In the genomic region with DNA sequence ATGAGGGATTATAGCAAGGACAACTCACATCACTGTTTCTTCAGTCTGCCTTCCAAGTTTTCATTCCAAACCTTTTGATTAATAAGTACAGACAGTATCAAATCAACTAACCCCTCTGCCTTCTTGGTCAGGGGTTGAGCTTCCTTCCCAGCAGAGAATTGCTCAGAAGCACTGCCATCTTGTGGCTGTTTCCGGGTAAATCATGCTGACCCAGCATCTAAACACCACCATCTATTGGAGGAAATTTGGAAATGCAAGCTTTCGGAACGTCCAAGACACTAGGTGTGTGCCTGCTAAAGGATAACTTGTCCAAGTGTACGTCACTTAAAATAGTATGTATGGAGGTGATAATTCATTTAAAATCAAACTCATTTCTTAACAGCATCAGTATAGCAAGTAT, we compare ENCODE assay signal across 8 mouse cellular contexts.
DNase-seq lines count a peak whose midpoint lies in the region; ATAC-seq lines count a peak whose summit lies in the region.

No protein-coding gene starts in this region.

- peak; percentile 67 to 81 for ATAC-seq in hematopoietic stem cell, adult 5-6 weeks (replicated peaks in 1 of 2; ENCODE audit: insufficient read depth in 1 of 2, low FRiP score in 2 of 2, low TSS enrichment in 1 of 2, low read depth in 1 of 2, poor library complexity in 2 of 2, severe bottlenecking in 2 of 2)
- ATAC-seq in megakaryocyte, adult 5-6 weeks (ENCODE audit: poor library complexity, severe bottlenecking) = peak; percentile 64

- peak; percentile 39 to 84 for DNase-seq in adrenal gland, adult (ENCODE audit: inconsistent age in 2 of 2, low spot score in 1 of 2)
- no peak for DNase-seq in adrenal gland, adult 8-10 months
- peak; percentile 52 for DNase-seq in adrenal gland, adult 2 months
- peak; percentile 85 for DNase-seq in embryo, embryonic 11 days
- peak; percentile 7 to 66 for DNase-seq in layer of hippocampus, adult 8-10 months (ENCODE audit: low spot score in 2 of 2)
- DNase-seq in right cerebral cortex, postnatal 10 days (ENCODE audit: low spot score in 2 of 2) = peak; percentile 56 to 76
